Mouse (Mus musculus) hindbrain, embryonic 16.5 days (tissue): Measurements from ENCODE around the gene Sept11. TPM values are rescaled to one million over a fixed set of nuclear protein-coding genes. Genes with fewer than 3 reads are reported as not detected.

Experiments
- ATAC-seq: fragments of 200-750 bp; cut with Nextera tagmentation; 2 replicates; pipeline ENCODE4 v1.8.0; 2017; ENCODE audit warnings: moderate TSS enrichment, moderate library complexity
- H3K27ac ChIP-seq: fragments of 300-500 bp; sonication (generic); 2 replicates; pipeline ENCODE4 v1.5.1; 2014; ENCODE audit warnings: low read depth, mild to moderate bottlenecking, control low read depth, low read length, moderate library complexity
- H3K27me3 ChIP-seq: fragments of 300-500 bp; sonication (generic); replicated peaks from 2 replicates; pipeline ENCODE4 v1.6.1; 2014; ENCODE audit warnings: low read length; ENCODE audit not compliant: control insufficient read depth, insufficient read depth
- H3K36me3 ChIP-seq: fragments of 300-500 bp; sonication (generic); 2 replicates; pipeline ENCODE4 v1.6.1; 2014; ENCODE audit warnings: mild to moderate bottlenecking, low read length, moderate library complexity, mixed read lengths; ENCODE audit not compliant: control insufficient read depth, insufficient read depth
- H3K4me1 ChIP-seq: fragments of 300-500 bp; sonication (generic); 2 replicates; pipeline ENCODE4 v1.6.1; 2014; ENCODE audit warnings: low read depth, low read length; ENCODE audit not compliant: control insufficient read depth, insufficient read depth
- H3K4me2 ChIP-seq: fragments of 300-500 bp; sonication (generic); 2 replicates; pipeline ENCODE4 v1.6.1; 2014; ENCODE audit warnings: mild to moderate bottlenecking, low read length, control low read depth, moderate library complexity
- H3K4me3 ChIP-seq: fragments of 300-500 bp; sonication (generic); 2 replicates; pipeline ENCODE4 v1.5.1; 2014; ENCODE audit warnings: mild to moderate bottlenecking, low read length, control low read depth, moderate library complexity
- H3K9ac ChIP-seq: fragments of 300-500 bp; sonication (generic); 2 replicates; pipeline ENCODE4 v1.6.1; 2014; ENCODE audit warnings: low read depth, mild to moderate bottlenecking, control low read depth, low read length, moderate library complexity
- H3K9me3 ChIP-seq: fragments of 300-500 bp; sonication (generic); 2 replicates; pipeline ENCODE4 v1.6.1; 2014; ENCODE audit warnings: mild to moderate bottlenecking, low read length, moderate library complexity; ENCODE audit not compliant: control insufficient read depth
- WGBS: fragments of 180-500 bp; shearing (Covaris S2); extraction: QIAGEN DNeasy Blood & Tissue Kit; methylation state at CpG from one replicate; pipeline ENCODE4 v1.1.7; 2014; 5-methylcytosine and 5-hydroxymethylcytosine counted together
- polyA plus RNA-seq: library from polyadenylated mRNA; unstranded; fragments of >200 nt; fragmentation: Nextera tagmentation; extraction: Ambion mirVana; gene quantifications from 2 replicates; pipeline ENCODE4 v1.2.1, GENCODE M21; 2015

Gene Sept11
- polyA plus RNA-seq, 1 experiment from 2014 or later = 125 TPM

- Histone ChIP-seq H3K4me1 (peaks cover 47% of the 10 kb centered on the region), H3K4me3 (no peak overlapping the region), H3K9me3 (no peaks in the 10 kb centered on the region), H3K27ac (no peak overlapping the region), H3K4me2 (no peak overlapping the region), H3K9ac (no peak overlapping the region), H3K27me3 (no peaks in the 10 kb centered on the region), H3K36me3 (no peaks in the 10 kb centered on the region)
- no peak for ATAC-seq
- WGBS = 43% methylated on average over 4 of the region's 4 CpGs
These were observed 38.2 kb downstream of the Sept11 start for GRCm38 (mm10) chr5:93131401-93131800.

- Histone ChIP-seq H3K9ac (no peak overlapping the region), H3K4me3 (no peak overlapping the region)
These were observed 40.4 kb downstream of the Sept11 start for GRCm38 (mm10) chr5:93133445-93134244.

GRCm38 (mm10) chr5:93135368-93136107 lies 42.3 kb downstream of the Sept11 start:
- no peak for ATAC-seq
- Histone ChIP-seq H3K9ac (no peak overlapping the region), H3K9me3 (no peaks in the 10 kb centered on the region), H3K4me3 (no peak overlapping the region), H3K27me3 (no peaks in the 10 kb centered on the region), H3K36me3 (peaks cover 3% of the 10 kb centered on the region; the same call in 1 of the 2 replicates), H3K4me1 (peaks cover 22% of the 10 kb centered on the region), H3K27ac (no peak overlapping the region), H3K4me2 (no peak overlapping the region)
- 85% methylated on average over 10 of the region's 10 CpGs for WGBS

More at GRCm38 (mm10) chr5:93133445-93134244, 40.4 kb downstream of the Sept11 start:
- H3K36me3 ChIP-seq = no peaks in the 10 kb centered on the region
- H3K27ac ChIP-seq = peak overlapping the region; percentile 54; the same call in 1 of the 2 replicates
- peaks cover 31% of the 10 kb centered on the region for H3K4me1 ChIP-seq
- no peaks in the 10 kb centered on the region for H3K27me3 ChIP-seq
- peak; percentile 52 for ATAC-seq
- no peaks in the 10 kb centered on the region for H3K9me3 ChIP-seq
- peak overlapping the region; percentile 29 for H3K4me2 ChIP-seq
- WGBS = 16% methylated on average over 10 of the region's 10 CpGs

GRCm38 (mm10) chr5:93136956-93137586 lies 43.8 kb downstream of the Sept11 start:
- no peak overlapping the region for H3K27ac ChIP-seq
- WGBS = 60% methylated on average over 5 of the region's 5 CpGs
- ATAC-seq = peak; percentile 28; the same call in 1 of the 2 replicates

GRCm38 (mm10) chr5:93139350-93139749 lies 46.1 kb downstream of the Sept11 start:
- H3K27ac ChIP-seq = no peak overlapping the region
- no peaks in the 10 kb centered on the region for H3K4me1 ChIP-seq
- no peaks in the 10 kb centered on the region for H3K9me3 ChIP-seq
- no peak overlapping the region for H3K4me3 ChIP-seq
- H3K4me2 ChIP-seq = no peak overlapping the region
- no peaks in the 10 kb centered on the region for H3K27me3 ChIP-seq
- H3K36me3 ChIP-seq = peaks cover 7% of the 10 kb centered on the region
- H3K9ac ChIP-seq = no peak overlapping the region
- ATAC-seq = no peak
- 92% methylated on average over 9 of the region's 9 CpGs for WGBS

More at GRCm38 (mm10) chr5:93136956-93137586, 43.8 kb downstream of the Sept11 start:
- peaks cover 11% of the 10 kb centered on the region for H3K4me1 ChIP-seq
- no peak overlapping the region for H3K4me3 ChIP-seq
- H3K27me3 ChIP-seq = no peaks in the 10 kb centered on the region
- H3K9me3 ChIP-seq = no peaks in the 10 kb centered on the region
- no peak overlapping the region for H3K4me2 ChIP-seq
- H3K9ac ChIP-seq = no peak overlapping the region
- peaks cover 7% of the 10 kb centered on the region for H3K36me3 ChIP-seq

GRCm38 (mm10) chr5:93140747-93141146 lies 47.5 kb downstream of the Sept11 start:
- WGBS = 72% methylated on average over 5 of the region's 5 CpGs
- no peak for ATAC-seq
- Histone ChIP-seq H3K27ac (no peak overlapping the region), H3K36me3 (peaks cover 7% of the 10 kb centered on the region), H3K4me1 (peaks cover 3% of the 10 kb centered on the region), H3K4me3 (no peak overlapping the region), H3K9me3 (no peaks in the 10 kb centered on the region), H3K27me3 (no peaks in the 10 kb centered on the region), H3K4me2 (no peak overlapping the region), H3K9ac (no peak overlapping the region)

GRCm38 (mm10) chr5:93143360-93144091 lies 50.3 kb downstream of the Sept11 start:
- Histone ChIP-seq H3K27me3 (no peaks in the 10 kb centered on the region), H3K9me3 (no peaks in the 10 kb centered on the region), H3K9ac (no peak overlapping the region), H3K36me3 (peaks cover 7% of the 10 kb centered on the region), H3K4me1 (peaks cover 3% of the 10 kb centered on the region), H3K4me3 (no peak overlapping the region), H3K27ac (peak overlapping the region; percentile 23; the same call in 1 of the 2 replicates), H3K4me2 (no peak overlapping the region)
- peak; percentile 37 for ATAC-seq
- WGBS = 71% methylated on average over 12 of the region's 12 CpGs

GRCm38 (mm10) chr5:93144874-93145273 lies 51.6 kb downstream of the Sept11 start:
- H3K27me3 ChIP-seq = no peaks in the 10 kb centered on the region
- 36% methylated on average over 5 of the region's 5 CpGs for WGBS
- H3K9ac ChIP-seq = no peak overlapping the region
- ATAC-seq = no peak
- peaks cover 3% of the 10 kb centered on the region for H3K4me1 ChIP-seq
- peaks cover 4% of the 10 kb centered on the region for H3K36me3 ChIP-seq
- H3K9me3 ChIP-seq = no peaks in the 10 kb centered on the region
- no peak overlapping the region for H3K4me2 ChIP-seq
- peak overlapping the region; percentile 12; the same call in 1 of the 2 replicates for H3K27ac ChIP-seq
- no peak overlapping the region for H3K4me3 ChIP-seq
